9 mouse cellular contexts compared by ENCODE assay signal in genomic region chr7:112024446-112024730, GRCm38 (mm10). TPM values are rescaled to one million over a fixed set of nuclear protein-coding genes. Genes with fewer than 3 reads are reported as not detected.
A peak's percentile ranks its signal among the peaks of the same experiment; 100 is the strongest.
DNase-seq lines count a peak whose midpoint lies in the region; ATAC-seq and TF ChIP-seq lines count a peak whose summit lies in the region.
"Had no signal": no experiment of that assay in that cellular context is flagged by ENCODE, and none has a peak within 500 bp of the region (broad histone marks: within the 10 kb centered on the region; RNA-seq: fewer than 3 reads in every experiment).

No protein-coding gene starts in this region.

- peak overlapping the region; percentile 99 for H3K27ac ChIP-seq in heart, embryonic 11.5 days (ENCODE audit: low read depth, low read length)
- H3K27ac ChIP-seq in ES-Bruce4 (ENCODE audit: insufficient read depth, low read length), result no peak overlapping the region
- H3K27ac ChIP-seq in heart, embryonic 16.5 days (ENCODE audit: low read length), result peak overlapping the region; percentile 98
- peak overlapping the region; percentile 89 for H3K27ac ChIP-seq in liver, embryonic 16.5 days (ENCODE audit: low read length)

- no peaks in the 10 kb centered on the region for H3K27me3 ChIP-seq in heart, embryonic 11.5 days (ENCODE audit: control insufficient read depth, insufficient read depth, low read length)
- H3K27me3 ChIP-seq in ES-Bruce4 (ENCODE audit: control insufficient read depth, insufficient read depth, low read length, poor library complexity, severe bottlenecking), result no peaks in the 10 kb centered on the region; the same call in 1 of the 2 replicates
- no peaks in the 10 kb centered on the region for H3K27me3 ChIP-seq in heart, embryonic 16.5 days (ENCODE audit: control insufficient read depth, insufficient read depth, low read length)
- no peaks in the 10 kb centered on the region for H3K27me3 ChIP-seq in liver, embryonic 16.5 days (ENCODE audit: control insufficient read depth, insufficient read depth, low read depth, low read length)

- intact Hi-C loops in heart, postnatal 14 days (cut with DNase I), result no loop called here
- intact Hi-C loops in gastrocnemius, postnatal 36 days (cut with DNase I), result no loop called here

- H3K4me2 ChIP-seq in heart, embryonic 11.5 days, result peak overlapping the region; percentile 92
- peak overlapping the region; percentile 81 for H3K4me2 ChIP-seq in heart, embryonic 16.5 days (ENCODE audit: low read depth, low read length)
- peak overlapping the region; percentile 97 for H3K4me2 ChIP-seq in liver, embryonic 16.5 days (ENCODE audit: low read depth, low read length)

- H3K4me1 ChIP-seq in heart, embryonic 11.5 days (ENCODE audit: control insufficient read depth, insufficient read depth, low read length), result peaks cover 30% of the 10 kb centered on the region
- H3K4me1 ChIP-seq in ES-Bruce4 (ENCODE audit: control insufficient read depth, insufficient read depth, low read length), result peaks cover 2% of the 10 kb centered on the region
- H3K4me1 ChIP-seq in heart, embryonic 16.5 days (ENCODE audit: control insufficient read depth, insufficient read depth, low read length), result peaks cover 36% of the 10 kb centered on the region
- peaks cover 22% of the 10 kb centered on the region for H3K4me1 ChIP-seq in liver, embryonic 16.5 days (ENCODE audit: control insufficient read depth, low read depth, low read length)

- ATAC-seq in heart, embryonic 11.5 days (replicated peaks; ENCODE audit: insufficient number of reproducible peaks, low FRiP score, low TSS enrichment), result no peak
- ATAC-seq in heart, embryonic 16.5 days (replicated peaks; ENCODE audit: extremely low read depth, insufficient read depth, low FRiP score), result no peak
- ATAC-seq in liver, embryonic 16.5 days (ENCODE audit: low read depth), result no peak
- ATAC-seq in frontal cortex, adult (ENCODE audit: low TSS enrichment), result no peak

- no peak for TF ChIP-seq EP300 in ES-Bruce4 (IDR thresholded peaks at IDR 0.05; ENCODE audit: insufficient read depth, low read depth, low read length)

- WGBS in heart, embryonic 11.5 days (ENCODE audit: insufficient replicate concordance), result 16% methylated on average over 7 of the region's 7 CpGs
- WGBS in heart, embryonic 16.5 days, result 7% methylated on average over 7 of the region's 7 CpGs
- WGBS in liver, embryonic 16.5 days (ENCODE audit: insufficient replicate concordance), result 17% methylated on average over 7 of the region's 7 CpGs

- no peak for DNase-seq in heart, postnatal 14 days
- DNase-seq in gastrocnemius, postnatal 36 days, result no peak
- DNase-seq in thymus, postnatal 10 days (ENCODE audit: low spot score in 2 of 2), result no peak
- DNase-seq: cerebellum, postnatal 25 days had no signal

- peak overlapping the region; percentile 98 for H3K4me3 ChIP-seq in heart, embryonic 11.5 days (ENCODE audit: low read depth, low read length)
- H3K4me3 ChIP-seq in ES-Bruce4 (ENCODE audit: low read depth, low read length), result peak overlapping the region; percentile 90; the same call in 1 of the 2 replicates
- peak overlapping the region; percentile 96 for H3K4me3 ChIP-seq in heart, embryonic 16.5 days (ENCODE audit: low read length)
- peak overlapping the region; percentile 80 for H3K4me3 ChIP-seq in liver, embryonic 16.5 days (ENCODE audit: low read depth, low read length)

- TF ChIP-seq CTCF in ES-Bruce4 (IDR thresholded peaks at IDR 0.05; ENCODE audit: low read depth, low read length), result no peak

- H3K36me3 ChIP-seq in heart, embryonic 11.5 days (ENCODE audit: control insufficient read depth, insufficient read depth, low read length), result no peaks in the 10 kb centered on the region
- H3K36me3 ChIP-seq in ES-Bruce4 (ENCODE audit: control insufficient read depth, insufficient read depth, low read length, poor library complexity, severe bottlenecking), result no peaks in the 10 kb centered on the region; the same call in 1 of the 2 replicates
- H3K36me3 ChIP-seq in heart, embryonic 16.5 days (ENCODE audit: control insufficient read depth, insufficient read depth), result no peaks in the 10 kb centered on the region
- no peaks in the 10 kb centered on the region for H3K36me3 ChIP-seq in liver, embryonic 16.5 days (ENCODE audit: control insufficient read depth, insufficient read depth)

- TF ChIP-seq POLR2A in ES-Bruce4 (IDR thresholded peaks at IDR 0.05; ENCODE audit: insufficient read depth, low read length), result no peak

- peak overlapping the region; percentile 100 for H3K9ac ChIP-seq in heart, embryonic 11.5 days (ENCODE audit: low read depth, low read length)
- peak overlapping the region; percentile 94 for H3K9ac ChIP-seq in ES-Bruce4 (ENCODE audit: low read depth, poor library complexity, severe bottlenecking)
- peak overlapping the region; percentile 100 for H3K9ac ChIP-seq in heart, embryonic 16.5 days (ENCODE audit: low read length)
- peak overlapping the region; percentile 89 for H3K9ac ChIP-seq in liver, embryonic 16.5 days (ENCODE audit: low read depth, low read length)

- no peaks in the 10 kb centered on the region for H3K9me3 ChIP-seq in heart, embryonic 11.5 days (replicated peaks; ENCODE audit: control insufficient read depth, low read length)
- H3K9me3 ChIP-seq in ES-Bruce4 (replicated peaks; ENCODE audit: control insufficient read depth, insufficient read depth, low read length, poor library complexity, severe bottlenecking), result no peaks in the 10 kb centered on the region
- H3K9me3 ChIP-seq in heart, embryonic 16.5 days (replicated peaks; ENCODE audit: control insufficient read depth, low read length), result no peaks in the 10 kb centered on the region
- H3K9me3 ChIP-seq in liver, embryonic 16.5 days (replicated peaks; ENCODE audit: control insufficient read depth, low read length), result no peaks in the 10 kb centered on the region

RNA-seq across cellular contexts. Expression of gene Usp47, which starts 1.1 kb away (rescaled TPM):
- polyA plus RNA-seq in heart, embryonic 11.5 days (2014; fragmentation: Nextera tagmentation; extraction: Ambion mirVana), result 76.5 and 92.2 TPM in 2 replicates
- 10 to 100 TPM; 65.8 to 66.1 TPM for total RNA-seq in heart, postnatal 14 days (2021)
- polyA plus RNA-seq in ES-Bruce4 (2011; ENCODE audit: insufficient read depth, insufficient read length, low read depth, missing spikeins), result 61.7 and 63.3 TPM in 2 replicates
- 56.4 and 62.7 TPM in 2 replicates for polyA plus RNA-seq in heart, embryonic 16.5 days (2015; fragmentation: Nextera tagmentation; extraction: Ambion mirVana)
- 18.6 and 19.9 TPM in 2 replicates for polyA plus RNA-seq in liver, embryonic 16.5 days (2015; fragmentation: Nextera tagmentation; extraction: Ambion mirVana)
- 100 to 1,000 TPM; 174 to 189 TPM for total RNA-seq in gastrocnemius, postnatal 36 days (2021)
